Mouse (Mus musculus): ENCODE results near the gene C5ar1.

- no peak for TF ChIP-seq POLR2A (IDR thresholded peaks at IDR 0.05; ENCODE audit: low read depth, low read length)
- TF ChIP-seq CTCF (IDR thresholded peaks at IDR 0.05; ENCODE audit: borderline replicate concordance, insufficient read depth, low read length), result no peak
These were observed 13.4 kb downstream of the C5ar1 start for GRCm38 (mm10) chr7:16245958-16246357.

All from embryonic fibroblast, embryonic 13.5 days (primary cell).